Mouse (Mus musculus): ENCODE results near the gene Tshz2.

The Tshz2 gene

GRCm38 (mm10) chr2:169699862-169700511 is 67.2 kb downstream of the Tshz2 start:
- DNase-seq: no peak

- no peak for DNase-seq
Measured at GRCm38 (mm10) chr2:169702725-169703486, 70.1 kb downstream of the Tshz2 start.

GRCm38 (mm10) chr2:169721793-169722326 is 89.0 kb downstream of the Tshz2 start:
- DNase-seq: no peak

GRCm38 (mm10) chr2:169722341-169722740 is 89.5 kb downstream of the Tshz2 start:
- DNase-seq: no peak

- DNase-seq: no peak
Measured at GRCm38 (mm10) chr2:169723645-169724462, 91.0 kb downstream of the Tshz2 start.

GRCm38 (mm10) chr2:169728651-169729280 is 96.0 kb downstream of the Tshz2 start:
- DNase-seq: no peak

GRCm38 (mm10) chr2:169730551-169730996 is 97.8 kb downstream of the Tshz2 start:
- DNase-seq: no peak

GRCm38 (mm10) chr2:169734053-169734452 is 101.2 kb downstream of the Tshz2 start:
- no peak for DNase-seq

GRCm38 (mm10) chr2:169735475-169736406 is 102.9 kb downstream of the Tshz2 start:
- DNase-seq: no peak

GRCm38 (mm10) chr2:169740996-169741395 is 108.2 kb downstream of the Tshz2 start:
- DNase-seq: no peak

- no peak for DNase-seq
Measured at GRCm38 (mm10) chr2:169742791-169743190, 110.0 kb downstream of the Tshz2 start.

GRCm38 (mm10) chr2:169743294-169743693 is 110.5 kb downstream of the Tshz2 start:
- no peak for DNase-seq

- DNase-seq: no peak
Measured at GRCm38 (mm10) chr2:169743910-169744309, 111.1 kb downstream of the Tshz2 start.

- no peak for DNase-seq
Measured at GRCm38 (mm10) chr2:169747114-169747642, 114.4 kb downstream of the Tshz2 start.

GRCm38 (mm10) chr2:169749331-169749945 is 116.6 kb downstream of the Tshz2 start:
- DNase-seq: no peak

- no peak for DNase-seq
Measured at GRCm38 (mm10) chr2:169750574-169751491, 118.0 kb downstream of the Tshz2 start.

- DNase-seq: no peak
Measured at GRCm38 (mm10) chr2:169752126-169752525, 119.3 kb downstream of the Tshz2 start.

GRCm38 (mm10) chr2:169753432-169753831 is 120.6 kb downstream of the Tshz2 start:
- DNase-seq: no peak

GRCm38 (mm10) chr2:169755091-169755490 is 122.3 kb downstream of the Tshz2 start:
- DNase-seq: no peak

- no peak for DNase-seq
Measured at GRCm38 (mm10) chr2:169758120-169758519, 125.3 kb downstream of the Tshz2 start.
